Mouse (Mus musculus): ENCODE data around the gene Gon4l.
"Not testable (repeated sequence)": the region's sequence is repeated elsewhere in the genome, so short reads cannot be mapped to it uniquely, and the experiment has no call there.

The Gon4l gene

GRCm38 (mm10) chr3:88834951-88835491 is at the start of gene Gon4l:
TSS of gene Gon4l (plus strand) at chr3:88835231.
- peak; percentile 38 to 40 for DNase-seq

GRCm38 (mm10) chr3:88786323-88786722 is 48.7 kb upstream of the Gon4l start:
- not testable (repeated sequence) for DNase-seq

- DNase-seq = not testable (repeated sequence)
Observed at GRCm38 (mm10) chr3:88786805-88787204, 48.2 kb upstream of the Gon4l start.

GRCm38 (mm10) chr3:88788033-88788432 is 47.0 kb upstream of the Gon4l start:
- not testable (repeated sequence) for DNase-seq

- DNase-seq = not testable (repeated sequence)
Observed at GRCm38 (mm10) chr3:88797507-88797906, 37.5 kb upstream of the Gon4l start.

GRCm38 (mm10) chr3:88803910-88804540 is 31.0 kb upstream of the Gon4l start:
- DNase-seq = no peak

GRCm38 (mm10) chr3:88825710-88826109 is 9.3 kb upstream of the Gon4l start:
- DNase-seq = no peak

GRCm38 (mm10) chr3:88827231-88827630 is 7.8 kb upstream of the Gon4l start:
- DNase-seq = no peak

- DNase-seq = peak; percentile 70 to 80
Observed at GRCm38 (mm10) chr3:88831177-88832121, 3.6 kb upstream of the Gon4l start.

GRCm38 (mm10) chr3:88832388-88832787 is 2.6 kb upstream of the Gon4l start:
- peak; percentile 62 to 65 for DNase-seq

- no peak for DNase-seq
Observed at GRCm38 (mm10) chr3:88849172-88849571, 14.1 kb downstream of the Gon4l start.

- DNase-seq = peak; percentile 9 to 37
Observed at GRCm38 (mm10) chr3:88855837-88856236, 20.8 kb downstream of the Gon4l start.

GRCm38 (mm10) chr3:88862129-88862528 is 27.1 kb downstream of the Gon4l start:
- no peak for DNase-seq

GRCm38 (mm10) chr3:88866735-88867134 is 31.7 kb downstream of the Gon4l start:
- DNase-seq = not testable (repeated sequence)

GRCm38 (mm10) chr3:88867177-88867576 is 32.1 kb downstream of the Gon4l start:
- DNase-seq = not testable (repeated sequence)

GRCm38 (mm10) chr3:88868449-88868848 is 33.4 kb downstream of the Gon4l start:
- DNase-seq = not testable (repeated sequence)

- DNase-seq = not testable (repeated sequence)
Observed at GRCm38 (mm10) chr3:88882536-88882935, 47.5 kb downstream of the Gon4l start.

GRCm38 (mm10) chr3:88893011-88893410 is 58.0 kb downstream of the Gon4l start:
- not testable (repeated sequence) for DNase-seq

- DNase-seq = no peak
Observed at GRCm38 (mm10) chr3:88904803-88905202, 69.8 kb downstream of the Gon4l start.

- no peak for DNase-seq
Observed at GRCm38 (mm10) chr3:88905209-88905608, 70.2 kb downstream of the Gon4l start.

GRCm38 (mm10) chr3:88905741-88906140 is 70.7 kb downstream of the Gon4l start:
- DNase-seq = no peak

- no peak for DNase-seq
Observed at GRCm38 (mm10) chr3:88906393-88907159, 71.5 kb downstream of the Gon4l start.

GRCm38 (mm10) chr3:88912585-88912984 is 77.6 kb downstream of the Gon4l start:
- no peak for DNase-seq
